ENCODE assay signal across 9 mouse cellular contexts in genomic region chr3:121532176-121532575, GRCm38 (mm10). TPM values are rescaled to one million over a fixed set of nuclear protein-coding genes. Genes with fewer than 3 reads are reported as not detected.
DNase-seq lines count a peak whose midpoint lies in the region; ATAC-seq and TF ChIP-seq lines count a peak whose summit lies in the region.
"Had no signal": no experiment of that assay in that cellular context is flagged by ENCODE, and none has a peak within 500 bp of the region (broad histone marks: within the 10 kb centered on the region; RNA-seq: fewer than 3 reads in every experiment).

Gene Slc44a3 (minus strand): TSS chr3:121532404.

- no peaks in the 10 kb centered on the region for H3K9me3 ChIP-seq in hindbrain, embryonic 16.5 days (ENCODE audit: control insufficient read depth, low read length)
- H3K9me3 ChIP-seq in liver, embryonic 11.5 days (ENCODE audit: control insufficient read depth, low read length): no peaks in the 10 kb centered on the region
- no peaks in the 10 kb centered on the region for H3K9me3 ChIP-seq in midbrain, postnatal 0 days (ENCODE audit: low read length)
- H3K9me3 ChIP-seq: G1E had no signal

- TF ChIP-seq CTCF in midbrain, postnatal 0 days (IDR thresholded peaks at IDR 0.05): no peak; the same call in 1 of the 2 replicates

- peak within 1 kb of the TSS; percentile 47 for H3K9ac ChIP-seq in hindbrain, embryonic 16.5 days (ENCODE audit: low read depth, low read length)
- H3K9ac ChIP-seq in liver, embryonic 11.5 days (ENCODE audit: low read depth, low read length): peak within 1 kb of the TSS; percentile 1; the same call in 1 of the 2 replicates
- H3K9ac ChIP-seq in midbrain, postnatal 0 days (replicated peaks; ENCODE audit: low read length, poor library complexity, severe bottlenecking): no peak within 1 kb of the TSS

- H3K4me2 ChIP-seq in hindbrain, embryonic 16.5 days (ENCODE audit: low read length): peak within 1 kb of the TSS; percentile 55
- H3K4me2 ChIP-seq in liver, embryonic 11.5 days: peak within 1 kb of the TSS; percentile 58
- H3K4me2 ChIP-seq in midbrain, postnatal 0 days (ENCODE audit: low read depth, low read length, poor library complexity, severe bottlenecking): peak within 1 kb of the TSS; percentile 56

- peak within 1 kb of the TSS; percentile 35 for H3K4me3 ChIP-seq in hindbrain, embryonic 16.5 days (ENCODE audit: low read length)
- peak within 1 kb of the TSS; percentile 39 for H3K4me3 ChIP-seq in liver, embryonic 11.5 days (ENCODE audit: low read depth, low read length)
- peak within 1 kb of the TSS; percentile 31 for H3K4me3 ChIP-seq in midbrain, postnatal 0 days (ENCODE audit: low read depth, low read length)

- peaks cover 6% of the 10 kb centered on the region for H3K4me1 ChIP-seq in hindbrain, embryonic 16.5 days (ENCODE audit: control insufficient read depth, insufficient read depth, low read depth, low read length)
- peaks cover 7% of the 10 kb centered on the region; the same call in 1 of the 2 replicates for H3K4me1 ChIP-seq in liver, embryonic 11.5 days (replicated peaks; ENCODE audit: control insufficient read depth, insufficient read depth, low read length)
- H3K4me1 ChIP-seq in midbrain, postnatal 0 days (ENCODE audit: insufficient read depth, low read length): no peaks in the 10 kb centered on the region

- H3K36me3 ChIP-seq in hindbrain, embryonic 16.5 days (ENCODE audit: control insufficient read depth, insufficient read depth, low read length): no peaks in the 10 kb centered on the region
- no peaks in the 10 kb centered on the region for H3K36me3 ChIP-seq in liver, embryonic 11.5 days (ENCODE audit: control insufficient read depth, insufficient read depth, low read length)
- H3K36me3 ChIP-seq in midbrain, postnatal 0 days (ENCODE audit: insufficient read depth, low read length): no peaks in the 10 kb centered on the region
- H3K36me3 ChIP-seq: G1E had no signal

- peak; percentile 18 for DNase-seq in gastrocnemius, postnatal 14 days
- no peak for DNase-seq in gastrocnemius, adult 8-10 months (ENCODE audit: low spot score in 2 of 2)
- peak; percentile 52 for DNase-seq in embryo, embryonic 11 days
- peak; percentile 49 for DNase-seq in liver, embryonic 11.5 days (ENCODE audit: low spot score)
- DNase-seq in midbrain, postnatal 0 days (ENCODE audit: low spot score): no peak
- DNase-seq in urinary bladder, postnatal 14 days (ENCODE audit: low spot score): peak; percentile 90
- no peak for DNase-seq in layer of hippocampus, adult 11-12 months (ENCODE audit: low spot score)

- no peaks in the 10 kb centered on the region; the same call in 1 of the 2 replicates for H3K27me3 ChIP-seq in hindbrain, embryonic 16.5 days (replicated peaks; ENCODE audit: control insufficient read depth, insufficient read depth, low read length)
- H3K27me3 ChIP-seq in liver, embryonic 11.5 days (replicated peaks; ENCODE audit: control insufficient read depth, insufficient read depth, low read length): peaks cover 13% of the 10 kb centered on the region
- 0 out of 2 replicates have a peak, but pooled peaks cover 4% of the 10 kb centered on the region for H3K27me3 ChIP-seq in midbrain, postnatal 0 days (ENCODE audit: insufficient read depth, low read length)

- 0 out of 2 replicates have a peak, but pooled peaks have one; percentile 12 for ATAC-seq in hindbrain, embryonic 16.5 days
- ATAC-seq in liver, embryonic 11.5 days (replicated peaks; ENCODE audit: low FRiP score): peak; percentile 60; the same call in 1 of the 2 replicates
- no peak for ATAC-seq in midbrain, postnatal 0 days (ENCODE audit: low FRiP score)

- WGBS in hindbrain, embryonic 16.5 days: 3% methylated on average over 24 of the region's 24 CpGs
- WGBS in liver, embryonic 11.5 days: 3% methylated on average over 24 of the region's 24 CpGs
- 3% methylated on average over 24 of the region's 24 CpGs for WGBS in midbrain, postnatal 0 days

- intact Hi-C loops in gastrocnemius, postnatal 14 days (cut with DNase I; ENCODE audit: low total_unique reads): no loop called here

- no peak within 1 kb of the TSS for H3K27ac ChIP-seq in hindbrain, embryonic 16.5 days (ENCODE audit: low read depth, low read length)
- H3K27ac ChIP-seq in liver, embryonic 11.5 days (ENCODE audit: low read depth, low read length): no peak within 1 kb of the TSS
- H3K27ac ChIP-seq in midbrain, postnatal 0 days (ENCODE audit: low read depth, low read length): no peak within 1 kb of the TSS

RNA-seq across cellular contexts. Expression of gene Slc44a3, which starts in this region (rescaled TPM):
- total RNA-seq in gastrocnemius, postnatal 14 days (2021): under 1 TPM in 1 of 2 experiments, not detected in 1; 0.16 TPM
- total RNA-seq in gastrocnemius, adult 8-10 months (2022): under 1 TPM in 1 of 4 experiments, not detected in 3; 0.34 TPM
- 0.51 and 0.59 TPM in 2 replicates for polyA plus RNA-seq in hindbrain, embryonic 16.5 days (2015; fragmentation: Nextera tagmentation; extraction: Ambion mirVana)
- 1.7 and 2.0 TPM in 2 replicates for polyA plus RNA-seq in liver, embryonic 11.5 days (2014; fragmentation: Nextera tagmentation; extraction: Ambion mirVana)
- 0.22 and 0.61 TPM in 2 replicates for total RNA-seq in midbrain, postnatal 0 days (2014; rRNA removed)
- polyA plus RNA-seq in midbrain, postnatal 0 days (2015; fragmentation: Nextera tagmentation; extraction: Ambion mirVana): 0.47 and 0.48 TPM in 2 replicates
- polyA plus RNA-seq: G1E had no signal

Comparison
In these comparisons a context has a peak if more than half of its experiments do, and no peak if none do; other contexts are left out.
1. Peak in DNase-seq in gastrocnemius, postnatal 14 days; RNA of the gene not detected or under 1 TPM.
2. Peak in ATAC-seq, H3K4me3 ChIP-seq, H3K9ac ChIP-seq and H3K4me2 ChIP-seq in hindbrain, embryonic 16.5 days; RNA of the gene not detected or under 1 TPM.
3. DNase-seq: peak in embryo, embryonic 11 days (single experiment), liver, embryonic 11.5 days (single experiment) and urinary bladder, postnatal 14 days (single experiment); none in gastrocnemius, adult 8-10 months (0 of 2), midbrain, postnatal 0 days (single experiment) and layer of hippocampus, adult 11-12 months (single experiment).
4. Peak in every context shown above with its lines, with median percentiles within 50 percentile points of each other: H3K4me2 ChIP-seq and H3K4me3 ChIP-seq.